Mouse (Mus musculus) stomach, embryonic 15.5 days (tissue): Measurements from ENCODE around the gene Agtr1b. TPM values are rescaled to one million over a fixed set of nuclear protein-coding genes. Genes with fewer than 3 reads are reported as not detected.

Experiments used
- ATAC-seq: fragments of 200-750 bp; cut with Nextera tagmentation; 2 replicates; pipeline ENCODE4 v1.8.0; 2017; ENCODE audit warnings: low read depth, moderate number of reproducible peaks, moderate TSS enrichment; ENCODE audit not compliant: insufficient read depth, low FRiP score
- H3K27ac ChIP-seq: fragments of 300-500 bp; sonication (generic); 2 replicates; pipeline ENCODE4 v1.5.1; 2015; ENCODE audit warnings: mild to moderate bottlenecking, inconsistent platforms
- H3K27me3 ChIP-seq: fragments of 300-500 bp; sonication (generic); replicated peaks from 2 replicates; pipeline ENCODE4 v1.6.1; 2015; ENCODE audit warnings: inconsistent platforms
- H3K36me3 ChIP-seq: fragments of 300-500 bp; sonication (generic); 2 replicates; pipeline ENCODE4 v1.6.1; 2015; ENCODE audit warnings: inconsistent platforms
- H3K4me1 ChIP-seq: fragments of 300-500 bp; sonication (generic); 2 replicates; pipeline ENCODE4 v1.6.1; 2015; ENCODE audit warnings: inconsistent platforms
- H3K4me2 ChIP-seq: fragments of 300-500 bp; sonication (generic); 2 replicates; pipeline ENCODE4 v1.6.1; 2015; ENCODE audit warnings: mild to moderate bottlenecking, inconsistent platforms
- H3K4me3 ChIP-seq: fragments of 300-500 bp; sonication (generic); replicated peaks from 2 replicates; pipeline ENCODE4 v1.5.1; 2015; ENCODE audit warnings: inconsistent platforms
- H3K9ac ChIP-seq: fragments of 300-500 bp; sonication (generic); 2 replicates; pipeline ENCODE4 v1.6.1; 2015; ENCODE audit warnings: inconsistent platforms
- H3K9me3 ChIP-seq: fragments of 300-500 bp; sonication (generic); 2 replicates; pipeline ENCODE4 v1.6.1; 2016; ENCODE audit warnings: inconsistent platforms
- WGBS: fragments of 180-500 bp; shearing (Covaris S2); methylation state at CpG from one replicate; pipeline ENCODE4 v1.1.7; 2015; 5-methylcytosine and 5-hydroxymethylcytosine counted together
- polyA plus RNA-seq: library from polyadenylated mRNA; unstranded; fragments of >200 nt; fragmentation: Nextera tagmentation; extraction: Ambion mirVana; gene quantifications from 2 replicates; pipeline ENCODE4 v1.2.1, GENCODE M21; 2015

The Agtr1b gene
- polyA plus RNA-seq, 1 experiment from 2014 or later: 2.3 TPM

DNA sequence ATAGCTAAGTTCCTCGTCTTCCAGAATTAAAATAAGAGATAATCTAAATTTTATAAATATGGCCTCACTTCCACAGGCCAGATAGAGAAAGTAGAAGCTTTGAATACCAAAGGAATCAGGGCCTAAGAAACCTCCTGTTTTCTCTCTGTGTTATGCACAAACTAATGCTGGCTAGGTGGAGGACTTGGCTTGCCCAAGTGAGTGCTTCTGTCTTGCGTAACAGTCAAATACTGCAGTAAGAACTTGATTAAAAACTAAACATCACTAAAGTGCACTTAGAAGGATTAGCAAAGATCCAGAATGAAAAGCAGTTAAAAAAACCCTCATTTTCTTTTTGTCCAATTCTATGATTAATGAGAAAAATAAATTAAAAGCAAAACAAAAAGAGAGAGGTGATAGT, 78.2 kb downstream of the Agtr1b start:
- no peak for ATAC-seq
- Histone ChIP-seq H3K4me2 (no peak overlapping the region), H3K4me1 (no peaks in the 10 kb centered on the region), H3K9ac (no peak overlapping the region), H3K36me3 (no peaks in the 10 kb centered on the region), H3K27ac (no peak overlapping the region), H3K4me3 (no peak overlapping the region), H3K9me3 (no peaks in the 10 kb centered on the region), H3K27me3 (no peaks in the 10 kb centered on the region)
- WGBS: 59% methylated on average over 2 of the region's 2 CpGs

DNA sequence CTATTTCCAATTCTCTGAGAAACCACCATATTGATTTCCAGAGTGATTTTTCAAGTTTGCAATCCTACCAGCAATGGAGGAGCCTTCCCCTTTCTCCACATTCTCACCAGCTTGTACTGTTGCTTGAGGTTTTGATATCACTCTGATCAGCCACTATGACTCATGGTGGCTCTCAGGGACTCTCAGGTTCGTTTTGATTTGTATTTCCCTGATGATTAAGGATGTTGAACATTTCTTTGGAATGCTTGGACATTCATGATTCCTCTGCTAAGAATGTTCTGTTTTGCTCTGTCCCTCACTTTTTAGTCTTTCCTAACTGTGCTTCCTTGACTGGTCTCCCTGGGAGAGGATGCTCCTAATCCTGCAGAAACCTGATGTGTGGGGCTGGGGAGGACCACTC, 85.2 kb downstream of the Agtr1b start:
- WGBS: 51% methylated on average over 1 of the region's 1 CpGs
- H3K27me3 ChIP-seq: no peaks in the 10 kb centered on the region
- H3K4me1 ChIP-seq: no peaks in the 10 kb centered on the region
- no peaks in the 10 kb centered on the region for H3K9me3 ChIP-seq
- H3K9ac ChIP-seq: no peak overlapping the region
- ATAC-seq: no peak
- H3K4me2 ChIP-seq: no peak overlapping the region
- H3K36me3 ChIP-seq: no peaks in the 10 kb centered on the region
- H3K4me3 ChIP-seq: no peak overlapping the region
- no peak overlapping the region for H3K27ac ChIP-seq

DNA sequence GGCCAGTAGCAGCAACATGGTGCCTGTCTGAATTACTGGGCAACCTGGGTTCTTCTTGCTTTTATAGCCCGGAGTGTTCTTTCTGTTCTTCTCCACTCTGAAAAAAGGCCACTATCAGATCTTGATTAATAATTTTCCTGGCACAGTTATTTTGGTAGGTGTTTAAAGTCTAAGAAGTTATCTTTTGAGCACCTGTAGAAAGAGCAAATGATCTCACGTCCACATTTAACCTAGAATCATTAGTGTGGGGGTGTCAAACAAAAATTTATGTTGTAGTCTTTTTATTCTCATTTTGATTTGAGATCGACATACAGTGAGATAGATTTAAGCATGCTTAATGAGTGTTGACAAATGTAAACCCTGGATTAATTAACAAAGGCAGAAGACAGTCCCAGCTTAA, 91.3 kb downstream of the Agtr1b start, which contains the start of gene Cpb1:
Cpb1 (minus strand) TSS at position 101 of the 400 bp plus-strand sequence.
- 76% methylated on average over 3 of the region's 3 CpGs for WGBS
- no peaks in the 10 kb centered on the region for H3K27me3 ChIP-seq
- ATAC-seq: no peak

More for the DNA sequence above, 91.3 kb downstream of the Agtr1b start, which contains the start of gene Cpb1:
- no peak within 1 kb of the TSS for H3K9ac ChIP-seq
- no peak within 1 kb of the TSS for H3K4me3 ChIP-seq
- no peak within 1 kb of the TSS for H3K4me2 ChIP-seq
- H3K4me1 ChIP-seq: no peaks in the 10 kb centered on the region
- no peak within 1 kb of the TSS for H3K27ac ChIP-seq
- H3K9me3 ChIP-seq: no peaks in the 10 kb centered on the region
- H3K36me3 ChIP-seq: no peaks in the 10 kb centered on the region

Other genes starting within 250 kb of the Agtr1b start
- 54.3 and 62.6 TPM in 2 replicates for gene Gyg, start 211.9 kb downstream of the Agtr1b start, polyA plus RNA-seq
- 30.6 and 30.9 TPM in 2 replicates for gene Cpa3, start 125.0 kb downstream of the Agtr1b start, polyA plus RNA-seq
- gene Cpb1, start 91.4 kb downstream of the Agtr1b start, polyA plus RNA-seq: 88.0 and 101 TPM in 2 replicates